Mouse (Mus musculus): ENCODE results near the gene B630019K06Rik. TPM values are rescaled to one million over a fixed set of nuclear protein-coding genes. Genes with fewer than 3 reads are reported as not detected.

The B630019K06Rik gene
- polyA plus RNA-seq (2014; fragmentation: Illumina TruSeq; extraction: RNeasy Lipid Tissue Mini Kit (QIAGEN cat#74804); ENCODE audit: insufficient read depth, low read depth, low replicate concordance) = 1.3 TPM

GRCm38 (mm10) chrX:8892343-8893155 lies at the start of gene B630019K06Rik:
Gene B630019K06Rik (plus strand): TSS chrX:8892382.

DNA sequence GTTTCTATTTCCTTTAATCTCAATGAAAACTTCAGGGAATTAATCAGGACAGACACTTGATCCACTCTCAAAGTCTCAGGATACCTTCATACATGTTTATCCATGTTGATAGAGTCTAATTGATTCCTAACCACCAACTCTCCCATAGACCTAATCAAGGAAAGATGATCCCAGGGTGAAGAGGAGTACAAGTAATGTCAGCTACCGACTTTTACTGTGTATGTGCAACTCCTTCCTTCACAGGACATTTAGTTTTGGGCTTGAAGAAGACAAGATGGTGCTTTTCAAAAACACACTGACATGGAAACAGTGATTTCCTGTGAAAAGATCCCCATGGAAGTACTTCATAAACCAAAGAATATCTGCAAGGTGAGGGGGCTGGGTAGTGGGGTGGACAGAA lies 48.5 kb upstream of the B630019K06Rik start, which contains the start of gene Gm6592:
Gene Gm6592 (plus strand): TSS at position 301 of the 400 bp plus-strand sequence.

GRCm38 (mm10) chrX:8873953-8874352 lies 18.2 kb upstream of the B630019K06Rik start, which contains the start of gene Gm5751:
Gene Gm5751 (plus strand): TSS chrX:8874253.

Other genes starting within 250 kb of the B630019K06Rik start
- not detected for gene Ssxb8, start 201.5 kb upstream of the B630019K06Rik start, polyA plus RNA-seq (2014; fragmentation: Illumina TruSeq; extraction: RNeasy Lipid Tissue Mini Kit (QIAGEN cat#74804); ENCODE audit: insufficient read depth, low read depth, low replicate concordance)
- not detected for gene Ssx9, start 143.9 kb upstream of the B630019K06Rik start, polyA plus RNA-seq (2014; fragmentation: Illumina TruSeq; extraction: RNeasy Lipid Tissue Mini Kit (QIAGEN cat#74804); ENCODE audit: insufficient read depth, low read depth, low replicate concordance)
- not detected for gene Ssxb5, start 88.7 kb upstream of the B630019K06Rik start, polyA plus RNA-seq (2014; fragmentation: Illumina TruSeq; extraction: RNeasy Lipid Tissue Mini Kit (QIAGEN cat#74804); ENCODE audit: insufficient read depth, low read depth, low replicate concordance)
- gene Gm6592, start 48.4 kb upstream of the B630019K06Rik start, polyA plus RNA-seq (2014; fragmentation: Illumina TruSeq; extraction: RNeasy Lipid Tissue Mini Kit (QIAGEN cat#74804); ENCODE audit: insufficient read depth, low read depth, low replicate concordance) = not detected
- gene Gm5751, start 18.1 kb upstream of the B630019K06Rik start, polyA plus RNA-seq (2014; fragmentation: Illumina TruSeq; extraction: RNeasy Lipid Tissue Mini Kit (QIAGEN cat#74804); ENCODE audit: insufficient read depth, low read depth, low replicate concordance) = not detected
- gene Fthl17b, start 70.6 kb downstream of the B630019K06Rik start, polyA plus RNA-seq (2014; fragmentation: Illumina TruSeq; extraction: RNeasy Lipid Tissue Mini Kit (QIAGEN cat#74804); ENCODE audit: insufficient read depth, low read depth, low replicate concordance) = not detected
- not detected for gene Fthl17c, start 84.2 kb downstream of the B630019K06Rik start, polyA plus RNA-seq (2014; fragmentation: Illumina TruSeq; extraction: RNeasy Lipid Tissue Mini Kit (QIAGEN cat#74804); ENCODE audit: insufficient read depth, low read depth, low replicate concordance)
- not detected for gene Fthl17d, start 94.4 kb downstream of the B630019K06Rik start, polyA plus RNA-seq (2014; fragmentation: Illumina TruSeq; extraction: RNeasy Lipid Tissue Mini Kit (QIAGEN cat#74804); ENCODE audit: insufficient read depth, low read depth, low replicate concordance)
- not detected for gene Fthl17e, start 141.1 kb downstream of the B630019K06Rik start, polyA plus RNA-seq (2014; fragmentation: Illumina TruSeq; extraction: RNeasy Lipid Tissue Mini Kit (QIAGEN cat#74804); ENCODE audit: insufficient read depth, low read depth, low replicate concordance)
- gene Fthl17f, start 170.6 kb downstream of the B630019K06Rik start, polyA plus RNA-seq (2014; fragmentation: Illumina TruSeq; extraction: RNeasy Lipid Tissue Mini Kit (QIAGEN cat#74804); ENCODE audit: insufficient read depth, low read depth, low replicate concordance) = not detected
- not detected for gene 4930402K13Rik, start 212.2 kb downstream of the B630019K06Rik start, polyA plus RNA-seq (2014; fragmentation: Illumina TruSeq; extraction: RNeasy Lipid Tissue Mini Kit (QIAGEN cat#74804); ENCODE audit: insufficient read depth, low read depth, low replicate concordance)